Mouse (Mus musculus) G1E (cell line): ENCODE measurements around the gene Bbs9.

Experiments used
- CTCF ChIP-seq: IDR thresholded peaks from 2 replicates; pipeline ENCODE4 v1.5.1; 2012; ENCODE audit warnings: low read depth, low read length, inconsistent platforms, mixed read lengths
- GATA1 ChIP-seq: IDR thresholded peaks from 2 replicates; pipeline ENCODE4 v1.6.1; 2012; ENCODE audit warnings: borderline replicate concordance, low read length, inconsistent platforms, mixed read lengths
- TAL1 ChIP-seq: conservative IDR thresholded peaks from 2 replicates; pipeline ENCODE4 v1.6.1; 2012; ENCODE audit warnings: low read depth, low read length, inconsistent platforms, mixed read lengths

- TF ChIP-seq CTCF = no peak
- TF ChIP-seq GATA1 = no peak
- TF ChIP-seq TAL1 = no peak
These were observed 30.4 kb upstream of the Bbs9 start for GRCm38 (mm10) chr9:22445123-22445522.
